ENCODE assay signal across 8 mouse cellular contexts in the genomic region with DNA sequence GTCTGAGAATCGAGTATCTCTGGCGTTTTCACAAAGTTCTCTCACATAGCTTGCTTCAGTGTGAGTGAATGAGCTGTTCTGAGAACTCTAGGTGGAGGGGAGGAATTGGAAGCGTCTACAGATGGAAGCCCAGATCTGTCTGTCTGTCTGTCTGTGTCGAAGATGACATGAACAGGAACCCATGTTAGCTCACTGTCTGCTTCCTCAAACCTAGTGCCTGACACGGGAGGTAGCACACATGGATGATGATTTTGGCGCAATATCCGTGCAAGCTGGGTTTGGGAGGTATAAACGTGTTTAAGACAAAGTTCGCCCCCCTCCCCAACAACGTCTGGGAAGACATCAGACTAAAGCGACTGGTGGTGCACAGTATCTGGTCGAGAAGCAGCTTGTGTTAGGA. TPM values are rescaled to one million over a fixed set of nuclear protein-coding genes. Genes with fewer than 3 reads are reported as not detected.
DNase-seq lines count a peak whose midpoint lies in the region; ATAC-seq and TF ChIP-seq lines count a peak whose summit lies in the region.

No protein-coding gene starts in this region.

- H3K36me3 ChIP-seq in heart, embryonic 11.5 days (ENCODE audit: control insufficient read depth, insufficient read depth, low read length) = no peaks in the 10 kb centered on the region
- H3K36me3 ChIP-seq in ES-Bruce4 (ENCODE audit: control insufficient read depth, insufficient read depth, low read length, poor library complexity, severe bottlenecking) = no peaks in the 10 kb centered on the region
- no peaks in the 10 kb centered on the region for H3K36me3 ChIP-seq in hindbrain, embryonic 12.5 days
- H3K36me3 ChIP-seq in midbrain, embryonic 12.5 days = no peaks in the 10 kb centered on the region

- H3K9ac ChIP-seq in heart, embryonic 11.5 days (ENCODE audit: low read depth, low read length) = peak overlapping the region; percentile 91
- 0 out of 2 replicates have a peak overlapping the region, but pooled peaks have one; percentile 94 for H3K9ac ChIP-seq in ES-Bruce4 (ENCODE audit: low read depth, poor library complexity, severe bottlenecking)
- H3K9ac ChIP-seq in hindbrain, embryonic 12.5 days = no peak overlapping the region
- no peak overlapping the region for H3K9ac ChIP-seq in midbrain, embryonic 12.5 days (replicated peaks)

- no peak for TF ChIP-seq EP300 in ES-Bruce4 (IDR thresholded peaks at IDR 0.05; ENCODE audit: insufficient read depth, low read depth, low read length)

- H3K9me3 ChIP-seq in heart, embryonic 11.5 days (replicated peaks; ENCODE audit: control insufficient read depth, low read length) = no peaks in the 10 kb centered on the region
- no peaks in the 10 kb centered on the region for H3K9me3 ChIP-seq in ES-Bruce4 (replicated peaks; ENCODE audit: control insufficient read depth, insufficient read depth, low read length, poor library complexity, severe bottlenecking)
- H3K9me3 ChIP-seq in hindbrain, embryonic 12.5 days (replicated peaks) = no peaks in the 10 kb centered on the region
- no peaks in the 10 kb centered on the region for H3K9me3 ChIP-seq in midbrain, embryonic 12.5 days

- no peak overlapping the region for H3K27ac ChIP-seq in heart, embryonic 11.5 days (ENCODE audit: low read depth, low read length)
- no peak overlapping the region for H3K27ac ChIP-seq in ES-Bruce4 (ENCODE audit: insufficient read depth, low read length)
- H3K27ac ChIP-seq in hindbrain, embryonic 12.5 days = no peak overlapping the region
- no peak overlapping the region for H3K27ac ChIP-seq in midbrain, embryonic 12.5 days (replicated peaks)

- H3K27me3 ChIP-seq in heart, embryonic 11.5 days (ENCODE audit: control insufficient read depth, insufficient read depth, low read length) = no peaks in the 10 kb centered on the region
- peaks cover 4% of the 10 kb centered on the region; the same call in 1 of the 2 replicates for H3K27me3 ChIP-seq in ES-Bruce4 (ENCODE audit: control insufficient read depth, insufficient read depth, low read length, poor library complexity, severe bottlenecking)
- H3K27me3 ChIP-seq in hindbrain, embryonic 12.5 days = peaks cover 29% of the 10 kb centered on the region
- peaks cover 35% of the 10 kb centered on the region for H3K27me3 ChIP-seq in midbrain, embryonic 12.5 days

- no peak for DNase-seq in heart, adult 9 months (ENCODE audit: low spot score in 2 of 2)
- no peak for DNase-seq in frontal cortex, postnatal 25 days (ENCODE audit: low spot score in 2 of 2)
- DNase-seq in spleen, adult 18-20 months = no peak
- DNase-seq in kidney, postnatal 10 days = no peak

- no peak for ATAC-seq in heart, embryonic 11.5 days (replicated peaks; ENCODE audit: insufficient number of reproducible peaks, low FRiP score, low TSS enrichment)
- no peak for ATAC-seq in hindbrain, embryonic 12.5 days (ENCODE audit: low FRiP score)
- ATAC-seq in midbrain, embryonic 12.5 days (ENCODE audit: low FRiP score, low read depth) = no peak

- no peak for TF ChIP-seq POLR2A in ES-Bruce4 (IDR thresholded peaks at IDR 0.05; ENCODE audit: insufficient read depth, low read length)

- H3K4me3 ChIP-seq in heart, embryonic 11.5 days (ENCODE audit: low read depth, low read length) = peak overlapping the region; percentile 66; the same call in 1 of the 2 replicates
- peak overlapping the region; percentile 79 for H3K4me3 ChIP-seq in ES-Bruce4 (ENCODE audit: low read depth, low read length)
- peak overlapping the region; percentile 63; the same call in 1 of the 2 replicates for H3K4me3 ChIP-seq in hindbrain, embryonic 12.5 days
- peak overlapping the region; percentile 65 for H3K4me3 ChIP-seq in midbrain, embryonic 12.5 days

- WGBS in heart, embryonic 11.5 days (ENCODE audit: insufficient replicate concordance) = 39% methylated on average over 12 of the region's 12 CpGs
- 43% methylated on average over 12 of the region's 12 CpGs for WGBS in hindbrain, embryonic 12.5 days
- 45% methylated on average over 12 of the region's 12 CpGs for WGBS in midbrain, embryonic 12.5 days

- TF ChIP-seq CTCF in ES-Bruce4 (IDR thresholded peaks at IDR 0.05; ENCODE audit: low read depth, low read length) = no peak

- H3K4me2 ChIP-seq in heart, embryonic 11.5 days = peak overlapping the region; percentile 94
- H3K4me2 ChIP-seq in hindbrain, embryonic 12.5 days (replicated peaks) = peak overlapping the region; percentile 97
- H3K4me2 ChIP-seq in midbrain, embryonic 12.5 days (replicated peaks) = peak overlapping the region; percentile 97

- H3K4me1 ChIP-seq in heart, embryonic 11.5 days (ENCODE audit: control insufficient read depth, insufficient read depth, low read length) = peaks cover 17% of the 10 kb centered on the region; the same call in 1 of the 2 replicates
- H3K4me1 ChIP-seq in ES-Bruce4 (ENCODE audit: control insufficient read depth, insufficient read depth, low read length) = peaks cover 2% of the 10 kb centered on the region
- peaks cover 7% of the 10 kb centered on the region for H3K4me1 ChIP-seq in hindbrain, embryonic 12.5 days
- peaks cover 16% of the 10 kb centered on the region; the same call in 1 of the 2 replicates for H3K4me1 ChIP-seq in midbrain, embryonic 12.5 days

RNA-seq across cellular contexts. Expression of a gene that starts 0.7 kb away (rescaled TPM):
- polyA plus RNA-seq in heart, embryonic 11.5 days (2014; fragmentation: Nextera tagmentation; extraction: Ambion mirVana) = 27.3 and 35.4 TPM in 2 replicates
- polyA plus RNA-seq in ES-Bruce4 (2011; ENCODE audit: insufficient read depth, insufficient read length, low read depth, missing spikeins) = 17.0 and 19.8 TPM in 2 replicates
- 16.7 and 20.1 TPM in 2 replicates for polyA plus RNA-seq in hindbrain, embryonic 12.5 days (2016; fragmentation: Nextera tagmentation; extraction: Ambion mirVana)
- polyA plus RNA-seq in midbrain, embryonic 12.5 days (2016; fragmentation: Nextera tagmentation; extraction: Ambion mirVana) = 13.1 and 15.8 TPM in 2 replicates

RNA-seq across cellular contexts. Expression of a gene that starts 6.4 kb away (rescaled TPM):
- 9.2 and 12.6 TPM in 2 replicates for polyA plus RNA-seq in heart, embryonic 11.5 days (2014; fragmentation: Nextera tagmentation; extraction: Ambion mirVana)
- polyA plus RNA-seq in ES-Bruce4 (2011; ENCODE audit: insufficient read depth, insufficient read length, low read depth, missing spikeins) = not detected in 2 replicates
- polyA plus RNA-seq in hindbrain, embryonic 12.5 days (2016; fragmentation: Nextera tagmentation; extraction: Ambion mirVana) = 0.21 and 0.28 TPM in 2 replicates
- polyA plus RNA-seq in midbrain, embryonic 12.5 days (2016; fragmentation: Nextera tagmentation; extraction: Ambion mirVana) = 0.28 and 0.31 TPM in 2 replicates

Comparison
In these comparisons a context has a peak if more than half of its experiments do, and no peak if none do; other contexts are left out.
1. H3K9ac ChIP-seq: peak in heart, embryonic 11.5 days (single experiment) and ES-Bruce4 (single experiment); none in hindbrain, embryonic 12.5 days (single experiment) and midbrain, embryonic 12.5 days (single experiment).
2. Peak in every context shown above with its lines, with median percentiles within 50 percentile points of each other: H3K4me2 ChIP-seq and H3K4me3 ChIP-seq.